Mouse (Mus musculus) left cerebral cortex, postnatal 25 days (tissue): Measurements from ENCODE around the gene Rnf123. TPM values are rescaled to one million over a fixed set of nuclear protein-coding genes. Genes with fewer than 3 reads are reported as not detected.
A peak's percentile ranks its signal among the peaks of the same experiment; 100 is the strongest.

Source experiments
- DNase-seq, 2 experiments: peaks; one replicate each; pipeline ENCODE4 v3.0.0; 2022; ENCODE audit warnings: low spot score in 2 of 2, mixed read lengths in 1 of 2
- intact Hi-C: fragments of 180-260 bp; cut with DNase I; formaldehyde crosslinking; loops from one replicate; pipeline ENCODE4 v1.15.1; 2025
- total RNA-seq, 2 experiments: library from RNA; stranded (reverse); gene quantifications; 2 replicates each; pipeline ENCODE4 v1.2.3; 2021

The Rnf123 gene
- total RNA-seq, 2 experiments from 2014 or later: 81.9 to 88.7 TPM

GRCm38 (mm10) chr9:108069007-108069406, 14.1 kb downstream of the Rnf123 start:
- intact Hi-C loops: loop anchor here (5.0 kb wide), 1 partner anchor 107 kb away; no protein-coding TSS in a partner anchor

GRCm38 (mm10) chr9:108067900-108068299, 15.2 kb downstream of the Rnf123 start:
- DNase-seq: peak; percentile 79 to 87
- intact Hi-C loops: loop anchor here (1.0 to 5.0 kb wide), 2 partner anchors 106 to 164 kb away; no protein-coding TSS in a partner anchor

More at GRCm38 (mm10) chr9:108069007-108069406, 14.1 kb downstream of the Rnf123 start:
- DNase-seq: no peak

GRCm38 (mm10) chr9:108067199-108067598, 15.9 kb downstream of the Rnf123 start:
- intact Hi-C loops: loop anchor here (5.0 kb wide), 1 partner anchor 105 kb away; no protein-coding TSS in a partner anchor

GRCm38 (mm10) chr9:108065491-108066011, 17.6 kb downstream of the Rnf123 start:
- intact Hi-C loops: loop anchor here (5.0 kb wide), 1 partner anchor 103 kb away; no protein-coding TSS in a partner anchor
- peak; percentile 77 to 81 for DNase-seq

More at GRCm38 (mm10) chr9:108067199-108067598, 15.9 kb downstream of the Rnf123 start:
- DNase-seq: no peak

- DNase-seq: no peak
- intact Hi-C loops: no loop called here
Observed at GRCm38 (mm10) chr9:108063361-108063760, 19.8 kb downstream of the Rnf123 start.

DNA sequence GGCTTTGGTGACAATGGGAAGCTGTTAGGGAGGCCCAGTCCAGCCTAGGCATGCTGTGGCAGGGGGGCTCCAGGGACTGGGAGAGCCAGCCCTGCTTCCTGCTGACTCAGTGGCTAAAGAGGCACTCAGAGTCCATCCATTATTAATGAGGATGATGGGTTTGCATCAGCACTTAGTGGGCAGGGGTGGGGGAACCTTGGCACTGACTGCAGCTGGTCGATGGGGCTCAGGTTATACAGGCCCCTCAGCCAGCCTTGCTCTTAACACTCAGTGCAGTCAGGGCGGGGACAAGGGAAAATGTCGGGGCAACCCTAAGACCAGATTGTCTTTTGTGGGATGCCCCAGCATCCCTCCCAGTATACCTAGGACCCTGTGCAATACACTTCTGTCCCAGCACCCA, 21.0 kb downstream of the Rnf123 start:
- no peak for DNase-seq
- intact Hi-C loops: no loop called here

GRCm38 (mm10) chr9:108058291-108058690, 24.9 kb downstream of the Rnf123 start:
- DNase-seq: no peak

GRCm38 (mm10) chr9:108057262-108057562, 25.9 kb downstream of the Rnf123 start:
- DNase-seq: no peak
- intact Hi-C loops: no loop called here

More at GRCm38 (mm10) chr9:108058291-108058690, 24.9 kb downstream of the Rnf123 start:
- intact Hi-C loops: no loop called here

GRCm38 (mm10) chr9:108056361-108057261, 26.5 kb downstream of the Rnf123 start:
- intact Hi-C loops: no loop called here

GRCm38 (mm10) chr9:108055661-108056237, 27.4 kb downstream of the Rnf123 start:
- no peak for DNase-seq
- intact Hi-C loops: no loop called here

More at GRCm38 (mm10) chr9:108056361-108057261, 26.5 kb downstream of the Rnf123 start:
- DNase-seq: no peak

GRCm38 (mm10) chr9:108055061-108055460, 28.1 kb downstream of the Rnf123 start:
- intact Hi-C loops: no loop called here
- no peak for DNase-seq

DNA sequence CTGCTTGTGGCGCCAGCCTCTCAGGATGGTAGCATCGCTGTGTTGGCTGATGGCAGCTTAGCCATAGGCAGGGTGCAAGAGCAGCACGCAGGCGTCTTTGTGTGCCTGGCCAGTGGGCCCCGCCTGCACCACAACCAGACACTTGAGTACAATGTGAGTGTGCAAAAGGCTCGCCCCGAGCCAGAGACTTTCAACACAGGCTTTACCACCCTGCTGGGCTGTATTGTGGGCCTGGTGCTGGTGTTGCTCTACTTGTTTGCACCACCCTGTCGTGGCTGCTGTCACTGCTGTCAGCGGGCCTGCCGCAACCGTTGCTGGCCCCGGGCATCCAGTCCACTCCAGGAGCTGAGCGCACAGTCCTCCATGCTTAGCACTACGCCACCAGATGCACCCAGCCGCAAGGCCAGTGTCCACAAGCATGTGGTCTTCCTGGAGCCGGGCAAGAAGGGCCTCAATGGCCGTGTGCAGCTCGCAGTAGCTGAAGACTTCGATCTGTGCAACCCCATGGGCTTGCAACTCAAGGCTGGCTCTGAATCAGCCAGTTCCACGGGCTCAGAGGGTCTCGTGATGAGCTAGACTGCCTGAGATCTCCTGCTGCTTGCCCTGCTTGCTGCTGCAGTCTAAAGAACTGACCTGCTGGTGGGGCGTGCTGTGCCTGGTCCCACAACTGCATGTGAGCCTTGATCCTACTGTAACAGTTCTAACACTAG, 28.7 kb downstream of the Rnf123 start:
- DNase-seq: no peak
- intact Hi-C loops: loop anchor here (5.0 kb wide), 2 partner anchors 92 to 152 kb away; no protein-coding TSS in a partner anchor

DNA sequence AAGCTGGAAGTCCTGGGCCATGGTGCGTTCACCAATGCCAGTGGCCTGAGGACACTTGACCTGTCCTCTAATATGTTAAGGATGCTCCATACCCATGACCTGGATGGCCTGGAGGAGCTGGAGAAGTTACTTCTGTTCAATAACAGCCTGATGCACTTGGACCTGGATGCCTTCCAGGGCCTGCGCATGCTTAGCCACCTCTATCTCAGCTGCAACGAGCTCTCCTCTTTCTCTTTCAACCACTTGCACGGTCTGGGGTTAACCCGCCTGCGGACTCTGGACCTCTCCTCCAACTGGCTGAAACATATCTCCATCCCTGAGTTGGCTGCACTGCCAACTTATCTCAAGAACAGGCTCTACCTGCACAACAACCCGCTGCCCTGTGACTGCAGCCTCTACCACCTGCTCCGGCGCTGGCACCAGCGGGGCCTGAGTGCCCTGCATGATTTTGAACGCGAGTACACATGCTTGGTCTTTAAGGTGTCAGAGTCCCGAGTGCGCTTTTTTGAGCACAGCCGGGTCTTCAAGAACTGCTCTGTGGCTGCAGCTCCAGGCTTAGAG, 29.4 kb downstream of the Rnf123 start:
- intact Hi-C loops: loop anchor here (5.0 kb wide), 2 partner anchors 91 to 151 kb away; no protein-coding TSS in a partner anchor
- DNase-seq: no peak

DNA sequence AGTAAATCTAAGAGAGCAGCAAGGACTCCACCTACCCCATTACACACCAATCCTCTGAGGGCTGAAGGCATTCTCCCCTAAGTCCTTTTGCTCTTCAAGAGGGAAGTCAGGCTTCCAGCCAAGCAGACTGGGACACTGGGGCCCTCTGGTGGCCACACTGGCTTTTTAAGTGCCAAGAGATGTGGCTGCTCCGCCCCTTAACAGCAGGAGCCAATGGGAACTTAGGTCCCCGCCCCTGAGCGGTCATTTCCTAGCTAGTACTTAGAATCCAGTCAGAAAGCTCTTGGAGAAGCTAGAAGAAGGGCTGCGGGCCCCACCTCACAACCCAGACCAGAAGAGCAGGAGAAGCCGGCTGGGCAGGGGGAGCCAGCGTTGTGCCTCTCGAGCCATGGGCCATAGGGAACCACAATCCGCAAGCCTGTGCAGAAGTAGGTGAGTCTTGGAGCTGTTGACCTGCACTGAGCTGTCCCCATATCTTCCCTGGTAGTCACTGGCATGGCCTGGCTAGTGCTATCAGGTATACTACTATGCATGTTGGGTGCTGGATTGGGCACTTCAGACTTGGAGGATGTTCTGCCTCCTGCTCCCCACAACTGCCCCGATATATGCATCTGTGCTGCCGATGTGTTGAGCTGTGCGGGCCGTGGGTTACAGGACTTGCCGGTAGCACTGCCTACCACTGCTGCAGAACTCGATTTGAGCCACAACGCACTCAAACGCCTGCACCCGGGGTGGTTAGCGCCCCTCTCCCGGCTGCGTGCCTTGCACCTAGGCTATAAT, 30.1 kb downstream of the Rnf123 start, which contains the start of gene Amigo3:
Amigo3 (plus strand) TSS at position 275 of the 780 bp plus-strand sequence.
- intact Hi-C loops: loop anchor here (5.0 kb wide), 2 partner anchors 91 to 151 kb away; no protein-coding TSS in a partner anchor
- peak; percentile 98 to 99 for DNase-seq

- DNase-seq: no peak
- intact Hi-C loops: loop anchor here (5.0 kb wide), 2 partner anchors 90 to 150 kb away; no protein-coding TSS in a partner anchor
Observed at GRCm38 (mm10) chr9:108052411-108052810, 30.7 kb downstream of the Rnf123 start.

DNA sequence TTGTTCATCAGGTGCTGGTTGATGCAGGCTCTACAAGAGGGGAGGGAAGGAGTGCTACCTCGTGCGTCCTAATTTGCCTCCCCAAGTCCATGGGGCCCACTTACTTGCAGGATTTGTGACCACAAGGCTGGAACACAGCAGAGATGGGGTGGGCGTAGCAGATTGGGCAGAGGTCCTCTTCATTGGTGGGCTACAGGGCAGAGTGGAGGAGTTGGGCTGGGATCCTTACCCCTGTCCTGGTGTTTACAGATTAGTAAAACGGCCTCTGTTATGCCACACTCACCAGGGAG, 31.3 kb downstream of the Rnf123 start:
- intact Hi-C loops: loop anchor here (5.0 kb wide), 2 partner anchors 90 to 150 kb away; no protein-coding TSS in a partner anchor
- no peak for DNase-seq

DNA sequence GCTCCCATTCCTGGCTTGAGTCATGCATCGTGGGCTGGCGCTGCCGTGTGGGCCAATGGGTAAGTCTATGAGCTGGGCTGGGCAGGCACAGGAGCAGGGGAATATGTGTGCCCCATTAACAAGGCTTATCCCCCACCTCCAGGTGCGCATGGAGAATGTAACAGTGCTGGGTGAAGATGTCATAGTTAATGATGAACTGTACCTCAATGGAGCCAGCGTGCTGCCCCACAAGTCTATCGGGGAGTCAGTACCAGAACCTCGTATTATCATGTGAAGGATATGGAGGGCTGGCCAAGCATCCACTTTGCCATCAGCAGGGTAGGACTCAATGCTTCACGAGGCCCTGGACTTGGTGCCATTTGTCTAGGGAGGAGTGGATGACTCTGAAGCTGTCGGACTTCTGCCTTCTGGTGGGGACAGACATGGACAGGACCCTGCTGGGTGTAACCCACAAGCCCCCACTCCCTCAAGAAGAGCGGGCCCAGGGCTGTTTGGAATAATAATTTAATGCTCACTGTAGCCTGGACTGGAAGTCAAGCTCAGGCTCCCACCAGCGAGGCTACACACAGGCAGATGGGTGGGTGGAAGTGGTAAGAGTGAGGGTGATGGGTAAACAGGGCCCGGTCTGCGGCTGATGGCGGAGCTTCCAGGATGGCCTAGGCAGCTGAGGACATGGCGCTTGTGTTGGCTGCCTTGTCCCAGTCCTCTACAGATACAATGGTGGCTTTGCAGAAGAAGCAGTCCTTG, 31.8 kb downstream of the Rnf123 start:
- intact Hi-C loops: loop anchor here (5.0 kb wide), 2 partner anchors 89 to 149 kb away; no protein-coding TSS in a partner anchor

More for the DNA sequence above, 31.8 kb downstream of the Rnf123 start:
- DNase-seq: no peak
